Mouse (Mus musculus): ENCODE results near the gene Mypn. TPM values are rescaled to one million over a fixed set of nuclear protein-coding genes. Genes with fewer than 3 reads are reported as not detected.
A peak's percentile ranks its signal among the peaks of the same experiment; 100 is the strongest.

The Mypn gene
- polyA plus RNA-seq, 2 experiments, result 0.03 to 0.05 TPM

DNA sequence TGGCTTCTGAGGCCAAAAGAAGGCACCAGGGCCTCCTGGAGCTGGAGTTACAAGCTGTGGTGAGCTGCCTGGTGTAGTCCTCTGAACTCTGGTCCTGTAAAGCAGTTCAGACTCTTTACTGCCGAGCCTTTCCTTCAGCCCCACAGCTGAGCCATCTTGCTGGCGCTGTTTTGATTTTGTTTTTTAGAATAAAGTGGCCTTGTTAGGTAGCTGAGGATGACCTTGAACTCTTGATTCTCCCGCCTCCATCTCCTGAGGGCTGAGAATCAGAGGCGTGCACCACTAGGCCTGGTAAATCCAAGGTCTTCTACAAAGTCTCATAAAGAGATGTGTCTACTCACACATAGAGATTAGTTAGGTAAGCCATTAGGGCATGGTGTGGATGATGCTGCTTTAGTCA lies 49.0 kb downstream of the Mypn start:
- ATAC-seq (ENCODE audit: insufficient read depth), result no peak
- Histone ChIP-seq H3K4me2 (ENCODE audit: low read depth) (no peak overlapping the region), H3K27me3 (ENCODE audit: control insufficient read depth, insufficient read depth, low read length) (no peaks in the 10 kb centered on the region), H3K9ac (replicated peaks) (no peak overlapping the region), H3K9me3 (ENCODE audit: control insufficient read depth, low read length) (no peaks in the 10 kb centered on the region), H3K27ac (no peak overlapping the region), H3K4me1 (replicated peaks; ENCODE audit: control insufficient read depth in 2 of 2, insufficient read depth in 2 of 2, low read length in 1 of 2) (0 out of 4 replicates have a peak, but pooled peaks cover 0 to 3% of the 10 kb centered on the region in 2 experiments), H3K4me3 (ENCODE audit: insufficient read depth in 1 of 2, low read depth in 2 of 2, low read length in 2 of 2) (no peak overlapping the region), H3K36me3 (replicated peaks; ENCODE audit: control insufficient read depth, insufficient read depth, low read depth) (no peaks in the 10 kb centered on the region)
- WGBS (ENCODE audit: insufficient replicate concordance), result 70% methylated on average over 4 of the region's 4 CpGs
- TF ChIP-seq CTCF (IDR thresholded peaks at IDR 0.05; ENCODE audit: low read depth), result no peak
- TF ChIP-seq EP300 (IDR thresholded peaks at IDR 0.05; ENCODE audit: low read depth), result no peak
- no peak for DNase-seq (ENCODE audit: low read depth in 3 of 3, low spot score in 3 of 3)

DNA sequence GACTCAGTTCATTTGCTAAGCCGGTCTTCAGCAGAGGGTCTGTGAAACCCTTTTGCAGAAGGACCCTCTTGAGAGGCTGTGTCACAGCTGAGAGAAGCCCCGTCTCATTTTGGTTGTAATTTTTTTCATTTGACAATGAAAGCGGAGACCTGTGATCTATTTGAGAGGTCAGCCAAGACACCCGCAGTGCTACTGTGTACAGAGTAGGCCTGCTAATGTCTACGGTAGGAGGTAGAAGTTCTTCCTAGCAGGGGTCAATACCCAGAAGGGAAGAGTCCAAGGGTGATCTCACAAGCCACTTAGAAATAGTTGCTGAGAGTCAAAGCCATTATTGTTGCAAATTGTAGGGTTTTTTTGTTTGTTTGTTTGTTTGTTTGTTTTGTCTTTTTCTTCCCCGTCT lies 49.5 kb downstream of the Mypn start:
- TF ChIP-seq EP300 (IDR thresholded peaks at IDR 0.05; ENCODE audit: low read depth), result no peak
- TF ChIP-seq CTCF (IDR thresholded peaks at IDR 0.05; ENCODE audit: low read depth), result no peak
- Histone ChIP-seq H3K9me3 (ENCODE audit: control insufficient read depth, low read length) (no peaks in the 10 kb centered on the region), H3K4me3 (ENCODE audit: insufficient read depth in 1 of 2, low read depth in 2 of 2, low read length in 2 of 2) (no peak overlapping the region), H3K36me3 (replicated peaks; ENCODE audit: control insufficient read depth, insufficient read depth, low read depth) (no peaks in the 10 kb centered on the region), H3K4me2 (ENCODE audit: low read depth) (no peak overlapping the region), H3K9ac (replicated peaks) (no peak overlapping the region), H3K27ac (no peak overlapping the region), H3K4me1 (replicated peaks; ENCODE audit: control insufficient read depth in 2 of 2, insufficient read depth in 2 of 2, low read length in 1 of 2) (0 out of 4 replicates have a peak, but pooled peaks cover 0 to 3% of the 10 kb centered on the region in 2 experiments), H3K27me3 (ENCODE audit: control insufficient read depth, insufficient read depth, low read length) (no peaks in the 10 kb centered on the region)
- 69% methylated on average over 6 of the region's 6 CpGs for WGBS (ENCODE audit: insufficient replicate concordance)
- DNase-seq (ENCODE audit: low read depth in 3 of 3, low spot score in 3 of 3) (no peak), ATAC-seq (ENCODE audit: insufficient read depth) (no peak)

DNA sequence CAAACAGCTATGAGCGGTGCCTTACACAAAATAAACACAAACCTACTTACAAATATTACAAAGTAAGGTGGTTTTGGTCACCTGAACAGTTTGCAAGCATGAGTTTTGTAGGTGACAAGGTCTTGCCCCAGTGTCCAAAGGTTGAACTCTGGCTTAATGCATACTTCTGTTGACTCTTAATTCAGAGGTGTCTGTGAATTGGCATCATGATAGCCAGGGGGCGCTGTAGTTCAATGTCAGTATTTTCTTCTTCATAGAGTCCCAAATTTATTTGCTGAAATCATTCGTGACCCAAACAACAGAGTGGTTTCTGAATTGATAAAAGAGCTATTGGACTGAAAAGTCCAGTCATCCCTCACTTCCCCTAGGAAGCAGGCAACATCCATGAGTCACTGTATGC lies 50.2 kb downstream of the Mypn start:
- TF ChIP-seq CTCF (IDR thresholded peaks at IDR 0.05; ENCODE audit: low read depth) (peak; percentile 75), EP300 (IDR thresholded peaks at IDR 0.05; ENCODE audit: low read depth) (no peak)
- no peak overlapping the region for H3K27ac ChIP-seq
- no peaks in the 10 kb centered on the region for H3K27me3 ChIP-seq (ENCODE audit: control insufficient read depth, insufficient read depth, low read length)
- H3K4me3 ChIP-seq (ENCODE audit: insufficient read depth in 1 of 2, low read depth in 2 of 2, low read length in 2 of 2), result no peak overlapping the region
- WGBS (ENCODE audit: insufficient replicate concordance), result 26% methylated on average over 3 of the region's 3 CpGs
- ATAC-seq (ENCODE audit: insufficient read depth) (no peak), DNase-seq (ENCODE audit: low read depth in 3 of 3, low spot score in 3 of 3) (peak; percentile 51 to 56 (median 52))
- H3K36me3 ChIP-seq (replicated peaks; ENCODE audit: control insufficient read depth, insufficient read depth, low read depth), result no peaks in the 10 kb centered on the region
- H3K4me1 ChIP-seq (replicated peaks; ENCODE audit: control insufficient read depth in 2 of 2, insufficient read depth in 2 of 2, low read length in 1 of 2), result 0 out of 4 replicates have a peak, but pooled peaks cover 0 to 3% of the 10 kb centered on the region in 2 experiments
- no peak overlapping the region for H3K9ac ChIP-seq (replicated peaks)
- H3K9me3 ChIP-seq (ENCODE audit: control insufficient read depth, low read length), result no peaks in the 10 kb centered on the region
- no peak overlapping the region for H3K4me2 ChIP-seq (ENCODE audit: low read depth)

DNA sequence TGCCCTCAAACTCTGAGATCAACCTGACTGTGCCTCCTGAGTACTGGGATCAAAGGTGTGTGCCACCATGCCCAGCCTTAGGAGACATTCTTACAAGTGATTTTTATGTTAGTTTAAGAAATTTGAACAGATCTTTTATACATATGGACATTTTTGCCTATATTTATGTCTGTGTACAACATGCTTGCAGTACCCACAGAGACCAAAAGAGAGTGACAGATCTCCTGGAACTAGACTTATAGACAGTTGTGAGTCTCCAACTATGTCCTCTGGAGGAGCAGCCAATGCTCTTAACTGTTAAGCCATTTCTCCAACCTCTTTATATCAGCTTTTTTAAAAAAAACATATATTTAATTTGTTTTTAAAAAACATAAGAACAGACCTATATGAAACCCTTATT lies 51.4 kb downstream of the Mypn start:
- TF ChIP-seq EP300 (IDR thresholded peaks at IDR 0.05; ENCODE audit: low read depth) (no peak), CTCF (IDR thresholded peaks at IDR 0.05; ENCODE audit: low read depth) (peak; percentile 13; the same call in 1 of the 2 replicates)
- ATAC-seq (ENCODE audit: insufficient read depth) (no peak), DNase-seq (ENCODE audit: low read depth in 3 of 3, low spot score in 3 of 3) (no peak)
- H3K27me3 ChIP-seq (ENCODE audit: control insufficient read depth, insufficient read depth, low read length), result no peaks in the 10 kb centered on the region
- no peak overlapping the region for H3K4me2 ChIP-seq (ENCODE audit: low read depth)
- no peak overlapping the region for H3K9ac ChIP-seq (replicated peaks)
- no peak overlapping the region for H3K27ac ChIP-seq
- H3K4me1 ChIP-seq (replicated peaks; ENCODE audit: control insufficient read depth in 2 of 2, insufficient read depth in 2 of 2, low read length in 1 of 2), result no peaks in the 10 kb centered on the region
- no peak overlapping the region for H3K4me3 ChIP-seq (ENCODE audit: insufficient read depth in 1 of 2, low read depth in 2 of 2, low read length in 2 of 2)
- H3K36me3 ChIP-seq (replicated peaks; ENCODE audit: control insufficient read depth, insufficient read depth, low read depth), result no peaks in the 10 kb centered on the region
- no peaks in the 10 kb centered on the region for H3K9me3 ChIP-seq (ENCODE audit: control insufficient read depth, low read length)

GRCm38 (mm10) chr10:63142660-63143059 lies 61.1 kb downstream of the Mypn start:
- Histone ChIP-seq H3K9ac (replicated peaks) (no peak overlapping the region), H3K4me2 (ENCODE audit: low read depth) (no peak overlapping the region), H3K4me1 (replicated peaks; ENCODE audit: control insufficient read depth in 2 of 2, insufficient read depth in 2 of 2, low read length in 1 of 2) (no peaks in the 10 kb centered on the region; a peak in 1 of 4 replicates), H3K36me3 (replicated peaks; ENCODE audit: control insufficient read depth, insufficient read depth, low read depth) (no peaks in the 10 kb centered on the region), H3K9me3 (ENCODE audit: control insufficient read depth, low read length) (no peaks in the 10 kb centered on the region), H3K4me3 (ENCODE audit: insufficient read depth in 1 of 2, low read depth in 2 of 2, low read length in 2 of 2) (no peak overlapping the region), H3K27me3 (ENCODE audit: control insufficient read depth, insufficient read depth, low read length) (no peaks in the 10 kb centered on the region), H3K27ac (no peak overlapping the region)
- ATAC-seq (ENCODE audit: insufficient read depth), result no peak
- TF ChIP-seq EP300 (IDR thresholded peaks at IDR 0.05; ENCODE audit: low read depth), result no peak
- TF ChIP-seq CTCF (IDR thresholded peaks at IDR 0.05; ENCODE audit: low read depth), result no peak
- 78% methylated on average over 13 of the region's 13 CpGs for WGBS (ENCODE audit: insufficient replicate concordance)
- DNase-seq (ENCODE audit: low read depth in 3 of 3, low spot score in 3 of 3), result no peak

All from liver, embryonic 14.5 days (tissue).